Mouse (Mus musculus) thymus, adult 2 months (tissue): ENCODE measurements at regions not wholly inside any gene's neighbourhood (a gene's known extent, or its start where the extent isn't known, plus 50 kb on each side); places are given as distances from the start of the nearest gene placed in this dataset.

Experiments used
- CTCF ChIP-seq: fragments of 200-500 bp; IDR thresholded peaks from 2 replicates; pipeline ENCODE4 v1.5.1; 2012; ENCODE audit warnings: mild to moderate bottlenecking, control low read depth, low read length, moderate library complexity, borderline replicate concordance; ENCODE audit not compliant: control insufficient read depth, poor library complexity, insufficient read depth; ENCODE audit errors: extremely low read depth
- POLR2A ChIP-seq: fragments of 200-500 bp; IDR thresholded peaks from 2 replicates; pipeline ENCODE4 v1.6.1; 2012; ENCODE audit warnings: mild to moderate bottlenecking, low read length, control low read depth, moderate library complexity; ENCODE audit not compliant: control insufficient read depth, poor library complexity, insufficient read depth; ENCODE audit errors: extremely low read depth

GRCm38 (mm10) chr13:51948896-51949295 lies 102.4 kb downstream of the Gadd45g start:
- no peak for TF ChIP-seq POLR2A
- no peak for TF ChIP-seq CTCF
